Mouse (Mus musculus) natural killer cell, adult 2 months (primary cell): ENCODE results near the gene Rbm43.
"Not testable (repeated sequence)": the region's sequence is repeated elsewhere in the genome, so short reads cannot be mapped to it uniquely, and the experiment has no call there.

Source experiments
- DNase-seq, 2 experiments: peaks; one replicate each; pipeline ENCODE4 v3.0.0; 2022; ENCODE audit warnings: low spot score in 2 of 2

Gene Rbm43

GRCm38 (mm10) chr2:51914532-51914931 is 20.4 kb downstream of the Rbm43 start:
- no peak for DNase-seq

- DNase-seq, result no peak
Observed at GRCm38 (mm10) chr2:51912740-51913139, 22.2 kb downstream of the Rbm43 start.

- DNase-seq, result no peak
Observed at GRCm38 (mm10) chr2:51911864-51912263, 23.1 kb downstream of the Rbm43 start.

GRCm38 (mm10) chr2:51907538-51908110 is 27.3 kb downstream of the Rbm43 start:
- no peak for DNase-seq

- no peak for DNase-seq
Observed at GRCm38 (mm10) chr2:51905637-51906036, 29.3 kb downstream of the Rbm43 start.

GRCm38 (mm10) chr2:51892411-51892901 is 42.5 kb downstream of the Rbm43 start:
- DNase-seq, result no peak

- DNase-seq, result no peak
Observed at GRCm38 (mm10) chr2:51890961-51891360, 44.0 kb downstream of the Rbm43 start.

- not testable (repeated sequence) for DNase-seq
Observed at GRCm38 (mm10) chr2:51890139-51890538, 44.8 kb downstream of the Rbm43 start.

GRCm38 (mm10) chr2:51880143-51880542 is 54.8 kb downstream of the Rbm43 start:
- no peak for DNase-seq
